Mouse (Mus musculus) bone marrow macrophage, adult 2 months (primary cell): ENCODE results near the gene Slc25a16.

Source experiments
- CTCF ChIP-seq: IDR thresholded peaks from 2 replicates; pipeline ENCODE4 v1.5.1; 2012; ENCODE audit warnings: low read depth, mild to moderate bottlenecking, low read length, moderate library complexity
- POLR2A ChIP-seq: IDR thresholded peaks from 2 replicates; pipeline ENCODE4 v1.6.1; 2012; ENCODE audit warnings: mild to moderate bottlenecking, low read depth, low read length, borderline replicate concordance

DNA sequence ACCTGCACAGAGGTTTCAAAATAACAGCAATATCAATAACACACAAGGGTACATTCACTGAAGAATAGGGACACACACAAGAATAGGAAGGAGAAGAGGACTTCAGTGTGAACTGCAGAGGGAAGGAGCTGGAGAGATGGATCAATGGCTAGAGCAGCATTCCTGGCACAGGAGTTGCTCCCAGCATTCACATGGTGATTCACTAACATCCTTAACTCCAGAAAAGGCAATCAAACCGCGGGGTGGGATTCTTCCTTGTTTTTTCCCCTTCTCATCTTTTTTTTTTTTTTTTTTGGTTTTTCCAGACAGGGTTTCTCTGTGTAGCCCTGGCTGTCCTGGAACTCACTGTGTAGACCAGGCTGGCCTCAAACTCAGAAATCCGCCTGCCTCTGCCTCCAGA is 26.0 kb upstream of the Slc25a16 start:
- TF ChIP-seq POLR2A: no peak
- no peak for TF ChIP-seq CTCF
